Mouse (Mus musculus) left cerebral cortex, postnatal 36 days (tissue): ENCODE data around the gene Amy2a3. TPM values are rescaled to one million over a fixed set of nuclear protein-coding genes. Genes with fewer than 3 reads are reported as not detected.
"Not testable (repeated sequence)": the region's sequence is repeated elsewhere in the genome, so short reads cannot be mapped to it uniquely, and the experiment has no call there.

Experiments
- DNase-seq, 2 experiments: peaks; one replicate each; pipeline ENCODE4 v3.0.0; 2021 to 2022; ENCODE audit warnings: low spot score in 2 of 2, mixed read lengths in 1 of 2
- intact Hi-C: fragments of 180-260 bp; cut with DNase I; formaldehyde crosslinking; loops from one replicate; pipeline ENCODE4 v1.15.1; 2025
- total RNA-seq, 2 experiments: library from RNA; stranded (reverse); gene quantifications; 2 replicates each; pipeline ENCODE4 v1.2.3; 2021

Gene Amy2a3
- not detected for total RNA-seq

- intact Hi-C loops, DNase-seq: not testable (repeated sequence)
Observed at GRCm38 (mm10) chr3:113323952-113324351, at the start of gene Amy2a3. Amy2a3 (minus strand) TSS chr3:113324052.

DNA sequence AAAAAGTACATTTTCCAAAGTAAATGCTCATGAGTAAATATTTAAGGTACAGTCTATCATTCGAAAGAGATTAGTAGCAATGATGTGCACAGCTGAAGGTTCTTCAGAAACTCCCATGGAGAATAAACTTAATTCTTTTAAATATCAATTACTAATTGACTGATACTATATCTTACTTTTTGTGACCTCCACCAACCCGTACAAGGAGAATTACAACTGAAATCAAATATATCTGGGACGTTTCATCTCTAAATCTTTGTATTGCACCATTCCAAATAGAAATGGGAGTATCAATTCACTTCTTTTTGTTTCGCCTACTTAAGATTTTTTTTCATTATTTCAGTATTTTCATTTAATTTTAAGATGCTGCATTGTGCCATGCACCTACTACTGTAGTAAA is 32.7 kb upstream of the Amy2a3 start, which contains the start of gene Amy2a2:
Gene Amy2a2, minus strand, starts transcription at position 101 of the 400 bp plus-strand sequence.
- DNase-seq, intact Hi-C loops: not testable (repeated sequence)

- intact Hi-C loops, DNase-seq: not testable (repeated sequence)
Observed at GRCm38 (mm10) chr3:113345484-113345883, 21.6 kb upstream of the Amy2a3 start.

- DNase-seq, intact Hi-C loops: not testable (repeated sequence)
Observed at GRCm38 (mm10) chr3:113312937-113313336, 10.9 kb downstream of the Amy2a3 start.

DNA sequence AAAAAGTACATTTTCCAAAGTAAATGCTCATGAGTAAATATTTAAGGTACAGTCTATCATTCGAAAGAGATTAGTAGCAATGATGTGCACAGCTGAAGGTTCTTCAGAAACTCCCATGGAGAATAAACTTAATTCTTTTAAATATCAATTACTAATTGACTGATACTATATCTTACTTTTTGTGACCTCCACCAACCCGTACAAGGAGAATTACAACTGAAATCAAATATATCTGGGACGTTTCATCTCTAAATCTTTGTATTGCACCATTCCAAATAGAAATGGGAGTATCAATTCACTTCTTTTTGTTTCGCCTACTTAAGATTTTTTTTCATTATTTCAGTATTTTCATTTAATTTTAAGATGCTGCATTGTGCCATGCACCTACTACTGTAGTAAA is 32.5 kb downstream of the Amy2a3 start, which contains the start of gene Amy2a4:
Gene Amy2a4, minus strand, starts transcription at position 101 of the 400 bp plus-strand sequence.
- intact Hi-C loops, DNase-seq: not testable (repeated sequence)

GRCm38 (mm10) chr3:113280285-113280684 is 43.6 kb downstream of the Amy2a3 start:
- intact Hi-C loops, DNase-seq: not testable (repeated sequence)

DNA sequence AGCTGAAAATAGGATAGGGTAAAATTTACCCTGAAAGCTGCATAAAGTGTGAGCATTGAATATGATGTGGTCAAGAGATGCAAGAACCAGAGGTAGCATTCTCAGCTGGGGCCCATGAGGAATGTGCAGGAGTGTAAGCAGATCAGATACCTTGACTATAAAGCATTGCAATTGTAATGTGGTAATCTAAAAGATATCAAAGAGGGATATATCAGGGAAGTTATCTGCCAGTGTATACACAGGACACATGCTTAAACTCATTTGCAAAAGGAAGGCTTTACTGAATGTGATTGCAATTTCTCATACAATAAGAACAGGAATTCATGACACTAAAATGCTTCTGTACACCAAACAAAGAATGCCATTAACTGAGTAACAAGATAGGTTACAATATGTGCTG is 44.3 kb downstream of the Amy2a3 start:
- DNase-seq, intact Hi-C loops: not testable (repeated sequence)

Other genes starting within 250 kb of the Amy2a3 start
- gene Amy2a5, start 65.2 kb downstream of the Amy2a3 start, total RNA-seq = under 1 TPM in 1 of 2 experiments, not detected in 1; 0.14 TPM
- not detected for gene Amy2a4, start 32.6 kb downstream of the Amy2a3 start, total RNA-seq
- gene Amy2a2, start 32.6 kb upstream of the Amy2a3 start, total RNA-seq = not detected
- gene Amy2a1, start 208.4 kb upstream of the Amy2a3 start, total RNA-seq = not detected